ENCODE assay signal across 18 mouse cellular contexts in genomic region chr4:104113209-104114005, GRCm38 (mm10).
DNase-seq lines count a peak whose midpoint lies in the region; ATAC-seq and TF ChIP-seq lines count a peak whose summit lies in the region.
"Had no signal": no experiment of that assay in that cellular context is flagged by ENCODE, and none has a peak within 500 bp of the region (broad histone marks: within the 10 kb centered on the region; RNA-seq: fewer than 3 reads in every experiment).

No protein-coding gene starts in this region.

- ATAC-seq in erythroid progenitor cell, adult 5-6 weeks (replicated peaks; ENCODE audit: low FRiP score, poor library complexity, severe bottlenecking): no peak
- ATAC-seq in midbrain, postnatal 0 days (ENCODE audit: low FRiP score): no peak
- ATAC-seq: CD4-positive, CD25-positive, alpha-beta regulatory T cell, adult 4 months had no signal

- WGBS in midbrain, postnatal 0 days: 60% methylated on average over 13 of the region's 13 CpGs

- no peaks in the 10 kb centered on the region for H3K9me3 ChIP-seq in midbrain, postnatal 0 days (ENCODE audit: low read length)
- H3K9me3 ChIP-seq: heart, embryonic 10.5 days; lung, embryonic 15.5 days had no signal

- H3K27me3 ChIP-seq in midbrain, postnatal 0 days (ENCODE audit: insufficient read depth, low read length): no peaks in the 10 kb centered on the region
- H3K27me3 ChIP-seq: lung, embryonic 15.5 days had no signal

- H3K4me2 ChIP-seq in midbrain, postnatal 0 days (ENCODE audit: low read depth, low read length, poor library complexity, severe bottlenecking): no peak overlapping the region
- H3K4me2 ChIP-seq: lung, embryonic 15.5 days had no signal

- peak; percentile 76 for DNase-seq in brain, adult 2 months (ENCODE audit: low read depth, low spot score)
- peak; percentile 84 for DNase-seq in brain, embryonic 14.5 days (ENCODE audit: low read depth)
- DNase-seq in layer of hippocampus, adult 11-12 months (ENCODE audit: low spot score): peak; percentile 64
- DNase-seq in layer of hippocampus, postnatal 36 days: peak; percentile 64 to 70
- no peak for DNase-seq in midbrain, postnatal 0 days (ENCODE audit: low spot score)
- DNase-seq in thymus, postnatal 10 days (ENCODE audit: low spot score in 2 of 2): no peak
- DNase-seq: adrenal gland, postnatal 10 days; cerebellum, adult 9-11 months; gastrocnemius, postnatal 25 days; heart, postnatal 4 days; midbrain, embryonic 14.5 days; thymus, adult 18-20 months had no signal

- no peak for TF ChIP-seq CTCF in brain, embryonic 14.5 days (IDR thresholded peaks at IDR 0.05; ENCODE audit: borderline replicate concordance, extremely low read depth, insufficient read depth, insufficient read length)
- no peak for TF ChIP-seq CTCF in midbrain, postnatal 0 days (IDR thresholded peaks at IDR 0.05)

- TF ChIP-seq POLR2A in brain, embryonic 14.5 days (IDR thresholded peaks at IDR 0.05; ENCODE audit: borderline replicate concordance, extremely low read depth, insufficient read depth, insufficient read length, poor library complexity, severe bottlenecking): no peak

- no peaks in the 10 kb centered on the region for H3K4me1 ChIP-seq in midbrain, postnatal 0 days (ENCODE audit: insufficient read depth, low read length)
- H3K4me1 ChIP-seq: heart, embryonic 10.5 days; lung, embryonic 15.5 days had no signal

- H3K9ac ChIP-seq in midbrain, postnatal 0 days (replicated peaks; ENCODE audit: low read length, poor library complexity, severe bottlenecking): no peak overlapping the region
- H3K9ac ChIP-seq: lung, embryonic 15.5 days had no signal

- H3K4me3 ChIP-seq in midbrain, postnatal 0 days (ENCODE audit: low read depth, low read length): no peak overlapping the region
- H3K4me3 ChIP-seq: erythroblast, embryonic 14.5 days; heart, embryonic 10.5 days; lung, embryonic 15.5 days had no signal

- H3K36me3 ChIP-seq in midbrain, postnatal 0 days (ENCODE audit: insufficient read depth, low read length): no peaks in the 10 kb centered on the region
- H3K36me3 ChIP-seq: heart, embryonic 10.5 days; lung, embryonic 15.5 days had no signal

- H3K27ac ChIP-seq in midbrain, postnatal 0 days (ENCODE audit: low read depth, low read length): no peak overlapping the region
- H3K27ac ChIP-seq: heart, embryonic 10.5 days; kidney, postnatal 0 days; lung, embryonic 15.5 days had no signal

Comparison
In these comparisons a context has a peak if more than half of its experiments do, and no peak if none do; other contexts are left out.
1. DNase-seq: peak in brain, adult 2 months (single experiment), brain, embryonic 14.5 days (single experiment), layer of hippocampus, adult 11-12 months (single experiment) and layer of hippocampus, postnatal 36 days (2 of 2); none in midbrain, postnatal 0 days (single experiment) and thymus, postnatal 10 days (0 of 2).